ENCODE assay signal across 18 mouse cellular contexts in genomic region chr4:115846656-115847055, GRCm38 (mm10). TPM values are rescaled to one million over a fixed set of nuclear protein-coding genes. Genes with fewer than 3 reads are reported as not detected.
A peak's percentile ranks its signal among the peaks of the same experiment; 100 is the strongest.
DNase-seq lines count a peak whose midpoint lies in the region; ATAC-seq and TF ChIP-seq lines count a peak whose summit lies in the region.
"Had no signal": no experiment of that assay in that cellular context is flagged by ENCODE, and none has a peak within 500 bp of the region (broad histone marks: within the 10 kb centered on the region; RNA-seq: fewer than 3 reads in every experiment).

No protein-coding gene starts in this region.

- H3K9me3 ChIP-seq in liver, embryonic 13.5 days (replicated peaks), result no peaks in the 10 kb centered on the region
- no peaks in the 10 kb centered on the region for H3K9me3 ChIP-seq in liver, postnatal 0 days (ENCODE audit: low read length)
- H3K9me3 ChIP-seq in forebrain, embryonic 16.5 days (ENCODE audit: control insufficient read depth, low read length), result no peaks in the 10 kb centered on the region
- H3K9me3 ChIP-seq: heart, embryonic 15.5 days; lung, embryonic 15.5 days; midbrain, embryonic 12.5 days; neural tube, embryonic 12.5 days had no signal

- peaks cover 98% of the 10 kb centered on the region for H3K4me1 ChIP-seq in liver, embryonic 13.5 days (replicated peaks)
- peaks cover 47% of the 10 kb centered on the region for H3K4me1 ChIP-seq in liver, postnatal 0 days (ENCODE audit: insufficient read depth)
- H3K4me1 ChIP-seq in forebrain, embryonic 16.5 days (replicated peaks; ENCODE audit: control insufficient read depth, insufficient read depth, low read length), result peaks cover 9% of the 10 kb centered on the region; the same call in 1 of the 2 replicates
- H3K4me1 ChIP-seq: neural tube, embryonic 12.5 days had no signal

- 63% methylated on average over 2 of the region's 2 CpGs for WGBS in liver, embryonic 13.5 days (ENCODE audit: insufficient replicate concordance)
- 71% methylated on average over 2 of the region's 2 CpGs for WGBS in liver, postnatal 0 days (ENCODE audit: insufficient replicate concordance)
- 52% methylated on average over 2 of the region's 2 CpGs for WGBS in forebrain, embryonic 16.5 days

- no peak for TF ChIP-seq CTCF in liver, postnatal 0 days (IDR thresholded peaks at IDR 0.05; ENCODE audit: low read depth)

- H3K27me3 ChIP-seq in liver, embryonic 13.5 days, result no peaks in the 10 kb centered on the region
- H3K27me3 ChIP-seq in liver, postnatal 0 days (ENCODE audit: insufficient read depth, low read length), result no peaks in the 10 kb centered on the region
- no peaks in the 10 kb centered on the region for H3K27me3 ChIP-seq in forebrain, embryonic 16.5 days (replicated peaks; ENCODE audit: control insufficient read depth, insufficient read depth, low read length)
- H3K27me3 ChIP-seq: heart, embryonic 15.5 days; lung, embryonic 15.5 days; midbrain, embryonic 12.5 days had no signal

- no peak overlapping the region for H3K4me3 ChIP-seq in liver, embryonic 13.5 days (replicated peaks)
- no peak overlapping the region for H3K4me3 ChIP-seq in liver, postnatal 0 days (ENCODE audit: low read depth, low read length)
- H3K4me3 ChIP-seq in forebrain, embryonic 16.5 days (replicated peaks; ENCODE audit: low read length), result no peak overlapping the region
- H3K4me3 ChIP-seq: heart, embryonic 15.5 days; lung, embryonic 15.5 days; midbrain, embryonic 12.5 days; neural tube, embryonic 12.5 days had no signal

- H3K27ac ChIP-seq in liver, embryonic 13.5 days, result peak overlapping the region; percentile 97
- H3K27ac ChIP-seq in liver, postnatal 0 days (ENCODE audit: low read depth), result peak overlapping the region; percentile 86
- H3K27ac ChIP-seq in forebrain, embryonic 16.5 days (ENCODE audit: low read length), result no peak overlapping the region
- H3K27ac ChIP-seq: lung, embryonic 15.5 days; midbrain, embryonic 12.5 days; neural tube, embryonic 12.5 days; stomach, postnatal 0 days had no signal

- no peak for ATAC-seq in liver, embryonic 13.5 days (ENCODE audit: low read depth)
- ATAC-seq in liver, postnatal 0 days, result no peak
- no peak for ATAC-seq in forebrain, embryonic 16.5 days
- ATAC-seq: CD4-positive, CD25-positive, alpha-beta regulatory T cell, adult 4 months had no signal

- peak overlapping the region; percentile 33; the same call in 1 of the 2 replicates for H3K9ac ChIP-seq in liver, embryonic 13.5 days
- no peak overlapping the region for H3K9ac ChIP-seq in liver, postnatal 0 days (replicated peaks)
- no peak overlapping the region for H3K9ac ChIP-seq in forebrain, embryonic 16.5 days (replicated peaks; ENCODE audit: low read depth, low read length)
- H3K9ac ChIP-seq: heart, embryonic 15.5 days; lung, embryonic 15.5 days; midbrain, embryonic 12.5 days; neural tube, embryonic 12.5 days had no signal

- no peak overlapping the region for H3K4me2 ChIP-seq in liver, embryonic 13.5 days
- H3K4me2 ChIP-seq in liver, postnatal 0 days (ENCODE audit: low read depth, low read length), result no peak overlapping the region
- H3K4me2 ChIP-seq in forebrain, embryonic 16.5 days (ENCODE audit: low read length), result no peak overlapping the region
- H3K4me2 ChIP-seq: heart, embryonic 15.5 days; lung, embryonic 15.5 days; midbrain, embryonic 12.5 days; neural tube, embryonic 12.5 days had no signal

- no peak for TF ChIP-seq EP300 in liver, postnatal 0 days (IDR thresholded peaks at IDR 0.05; ENCODE audit: low read depth)

- peaks cover 61% of the 10 kb centered on the region for H3K36me3 ChIP-seq in liver, embryonic 13.5 days
- H3K36me3 ChIP-seq in liver, postnatal 0 days (replicated peaks; ENCODE audit: insufficient read depth, low read length), result peaks cover 53% of the 10 kb centered on the region
- no peaks in the 10 kb centered on the region for H3K36me3 ChIP-seq in forebrain, embryonic 16.5 days (ENCODE audit: control insufficient read depth, insufficient read depth)

- DNase-seq in heart, adult 8-10 months (ENCODE audit: low spot score), result peak; percentile 53
- no peak for DNase-seq in heart, postnatal 4 days
- DNase-seq in liver, embryonic 13.5 days, result no peak
- DNase-seq in liver (no peak), adipocyte (ENCODE audit: low spot score) (peak; percentile 73)
- DNase-seq in liver, postnatal 0 days, result no peak
- DNase-seq in thymus, postnatal 4 days, result no peak
- DNase-seq: adrenal gland, adult 8-10 months; cerebellum, adult 11 months had no signal

RNA-seq across cellular contexts. Expression of gene Mknk1, which starts 7.7 kb away (rescaled TPM):
- 10 to 100 TPM; 22.2 to 27.6 (median 25.6) TPM for total RNA-seq in heart, adult 8-10 months (2022)
- total RNA-seq in heart, postnatal 4 days (2021), result 10 to 100 TPM; 22.1 to 23.6 TPM
- 32.1 and 40.2 TPM in 2 replicates for polyA plus RNA-seq in liver, embryonic 13.5 days (2015; fragmentation: Nextera tagmentation; extraction: Ambion mirVana)
- polyA plus RNA-seq in liver, postnatal 0 days (2015; fragmentation: Nextera tagmentation; extraction: Ambion mirVana), result 31.6 and 37.0 TPM in 2 replicates
- 25.4 and 27.9 TPM in 2 replicates for polyA plus RNA-seq in forebrain, embryonic 16.5 days (2015; fragmentation: Nextera tagmentation; extraction: Ambion mirVana)

RNA-seq across cellular contexts. Expression of gene Mob3c, which starts 18.8 kb away (rescaled TPM):
- 1 to 10 TPM; 3.2 to 4.1 (median 3.4) TPM for total RNA-seq in heart, adult 8-10 months (2022)
- total RNA-seq in heart, postnatal 4 days (2021), result 1 to 10 TPM; 6.3 to 8.1 TPM
- 6.7 TPM in 2 replicates for polyA plus RNA-seq in liver, embryonic 13.5 days (2015; fragmentation: Nextera tagmentation; extraction: Ambion mirVana)
- 7.3 and 10.0 TPM in 2 replicates for polyA plus RNA-seq in liver, postnatal 0 days (2015; fragmentation: Nextera tagmentation; extraction: Ambion mirVana)
- polyA plus RNA-seq in forebrain, embryonic 16.5 days (2015; fragmentation: Nextera tagmentation; extraction: Ambion mirVana), result 4.6 and 6.0 TPM in 2 replicates

RNA-seq across cellular contexts. Expression of gene Kncn, which starts 37.5 kb away (rescaled TPM):
- not detected for total RNA-seq in heart, adult 8-10 months (2022)
- total RNA-seq in heart, postnatal 4 days (2021), result not detected
- not detected in 2 replicates for polyA plus RNA-seq in liver, embryonic 13.5 days (2015; fragmentation: Nextera tagmentation; extraction: Ambion mirVana)
- not detected in 2 replicates for polyA plus RNA-seq in liver, postnatal 0 days (2015; fragmentation: Nextera tagmentation; extraction: Ambion mirVana)
- polyA plus RNA-seq in forebrain, embryonic 16.5 days (2015; fragmentation: Nextera tagmentation; extraction: Ambion mirVana), result 0.18 TPM in 1 of 2 replicates, not detected in the other
- total RNA-seq: adrenal gland, adult 8-10 months; gastrocnemius, adult 18-20 months had no signal
- polyA plus RNA-seq: CD4-positive, CD25-positive, alpha-beta regulatory T cell, adult 4 months; forebrain, embryonic 11.5 days; heart, embryonic 15.5 days; lung, embryonic 15.5 days; midbrain, embryonic 12.5 days; neural tube, embryonic 12.5 days; stomach, postnatal 0 days had no signal

RNA-seq across cellular contexts. Expression of gene 6430628N08Rik, which starts 43.8 kb away (rescaled TPM):
- not detected for total RNA-seq in heart, adult 8-10 months (2022)
- total RNA-seq in heart, postnatal 4 days (2021), result not detected
- polyA plus RNA-seq in liver, embryonic 13.5 days (2015; fragmentation: Nextera tagmentation; extraction: Ambion mirVana), result not detected in 2 replicates
- polyA plus RNA-seq in liver, postnatal 0 days (2015; fragmentation: Nextera tagmentation; extraction: Ambion mirVana), result not detected in 2 replicates
- 0.15 and 0.47 TPM in 2 replicates for polyA plus RNA-seq in forebrain, embryonic 16.5 days (2015; fragmentation: Nextera tagmentation; extraction: Ambion mirVana)
- total RNA-seq: adrenal gland, adult 8-10 months; gastrocnemius, adult 18-20 months had no signal
- polyA plus RNA-seq: CD4-positive, CD25-positive, alpha-beta regulatory T cell, adult 4 months; forebrain, embryonic 11.5 days; heart, embryonic 15.5 days; lung, embryonic 15.5 days; neural tube, embryonic 12.5 days; stomach, postnatal 0 days had no signal

Comparison
In these comparisons a context has a peak if more than half of its experiments do, and no peak if none do; other contexts are left out.
1. DNase-seq: peak in heart, adult 8-10 months (single experiment) and adipocyte (single experiment); none in heart, postnatal 4 days (single experiment), liver, embryonic 13.5 days (single experiment), liver (single experiment), liver, postnatal 0 days (single experiment) and thymus, postnatal 4 days (single experiment).